34 mouse cellular contexts compared by ENCODE assay signal in the genomic region with DNA sequence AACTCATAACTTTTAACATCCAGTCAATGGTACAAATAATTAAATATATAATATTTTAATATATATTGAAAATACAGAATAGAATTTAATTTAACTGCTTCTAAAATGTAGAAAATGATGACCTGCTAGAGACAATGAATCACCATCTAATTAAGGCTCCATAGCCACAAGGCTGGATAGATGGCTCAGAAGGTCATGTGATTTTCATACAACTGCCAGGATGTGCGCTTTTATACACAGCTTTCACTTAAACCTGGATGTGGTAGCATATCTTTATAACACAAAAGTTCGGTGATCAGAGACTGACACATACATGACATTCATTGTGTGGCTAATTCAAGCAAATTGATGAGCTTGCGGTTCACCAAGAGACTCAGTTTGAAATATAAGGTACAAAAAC.
"Had no signal": no experiment of that assay in that cellular context is flagged by ENCODE, and none has a peak within 500 bp of the region (broad histone marks: within the 10 kb centered on the region; RNA-seq: fewer than 3 reads in every experiment).

No protein-coding gene starts in this region.

- H3K27me3 ChIP-seq: heart, embryonic 12.5 days; heart, embryonic 13.5 days; heart, embryonic 15.5 days; hindbrain, embryonic 12.5 days; hindbrain, embryonic 13.5 days; hindbrain, embryonic 15.5 days; intestine, embryonic 15.5 days; kidney, embryonic 15.5 days had no signal

- H3K36me3 ChIP-seq: heart, embryonic 12.5 days; heart, embryonic 13.5 days; heart, embryonic 15.5 days; hindbrain, embryonic 10.5 days; hindbrain, embryonic 12.5 days; hindbrain, embryonic 13.5 days; hindbrain, embryonic 15.5 days; intestine, embryonic 15.5 days; kidney, embryonic 15.5 days had no signal

- ATAC-seq: hindbrain, embryonic 16.5 days; hindbrain, postnatal 0 days; inflammation-experienced regulatory T-cells, adult 6 months; intestine, embryonic 15.5 days; intestine, embryonic 16.5 days; intestine, postnatal 0 days had no signal

- H3K4me3 ChIP-seq: heart, embryonic 12.5 days; heart, embryonic 13.5 days; heart, embryonic 15.5 days; hindbrain, embryonic 10.5 days; hindbrain, embryonic 12.5 days; hindbrain, embryonic 13.5 days; hindbrain, embryonic 15.5 days; intestine, embryonic 15.5 days; kidney, embryonic 15.5 days; layer of hippocampus, adult 2 months; left cerebral cortex, adult 2 months had no signal

- H3K4me2 ChIP-seq: heart, embryonic 11.5 days; heart, embryonic 12.5 days; heart, embryonic 13.5 days; heart, embryonic 15.5 days; hindbrain, embryonic 12.5 days; hindbrain, embryonic 13.5 days; hindbrain, embryonic 14.5 days; hindbrain, embryonic 15.5 days; intestine, embryonic 15.5 days; kidney, embryonic 15.5 days had no signal

- DNase-seq: heart, postnatal 10 days; heart, postnatal 14 days; heart, postnatal 36 days; heart, postnatal 4 days; kidney, adult 11 months; kidney, adult 18-20 months; kidney, adult 2 months; kidney, adult 8-10 months; kidney, adult 9 months; kidney, postnatal 10 days; kidney, postnatal 14 days; kidney, postnatal 25 days; kidney, postnatal 36 days; kidney, postnatal 4 days; layer of hippocampus, adult 9-11 months; layer of hippocampus, postnatal 36 days had no signal
